Mouse (Mus musculus): ENCODE measurements around the gene Plcxd3. TPM values are rescaled to one million over a fixed set of nuclear protein-coding genes. Genes with fewer than 3 reads are reported as not detected.

The Plcxd3 gene
- not detected for polyA plus RNA-seq (2017; shearing (Covaris generic))

GRCm38 (mm10) chr15:4375423-4376220 is at the start of gene Plcxd3:
Gene Plcxd3 (plus strand): TSS chr15:4375491.

Data from inflammation-experienced regulatory T-cells, adult 16 weeks (primary cell).